Mouse (Mus musculus) layer of hippocampus, adult 11-12 months (tissue): ENCODE measurements around the gene Olfr1226.
"Not testable (repeated sequence)": the region's sequence is repeated elsewhere in the genome, so short reads cannot be mapped to it uniquely, and the experiment has no call there.

Experiments used
- DNase-seq: peaks from one replicate; pipeline ENCODE4 v3.0.0; 2022; ENCODE audit warnings: low spot score

The Olfr1226 gene

DNA sequence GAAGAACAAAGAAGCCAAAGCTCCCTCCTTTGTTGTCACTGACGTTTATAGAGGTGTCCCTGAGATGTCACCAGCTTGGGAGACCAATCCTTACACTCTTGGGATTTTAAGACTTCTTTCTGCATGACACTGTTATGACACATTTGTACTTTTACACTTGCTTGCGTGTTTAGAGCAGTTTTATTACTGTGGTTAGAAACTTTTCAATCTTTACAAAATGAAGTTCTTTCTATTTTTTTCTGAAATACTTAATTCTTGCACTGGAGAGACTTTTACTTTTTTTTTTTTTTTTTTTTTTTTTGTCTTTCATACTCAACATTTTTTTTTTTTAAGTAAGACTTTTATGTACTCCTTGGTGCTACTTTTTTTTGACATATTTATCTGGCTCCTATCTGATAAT lies at the start of gene Olfr1226:
TSS of gene Olfr1226 (minus strand) at position 101 of the 400 bp plus-strand sequence.
- DNase-seq = no peak

- DNase-seq = no peak
These were observed 3.4 kb downstream of the Olfr1226 start for GRCm38 (mm10) chr2:89196325-89196982.

DNA sequence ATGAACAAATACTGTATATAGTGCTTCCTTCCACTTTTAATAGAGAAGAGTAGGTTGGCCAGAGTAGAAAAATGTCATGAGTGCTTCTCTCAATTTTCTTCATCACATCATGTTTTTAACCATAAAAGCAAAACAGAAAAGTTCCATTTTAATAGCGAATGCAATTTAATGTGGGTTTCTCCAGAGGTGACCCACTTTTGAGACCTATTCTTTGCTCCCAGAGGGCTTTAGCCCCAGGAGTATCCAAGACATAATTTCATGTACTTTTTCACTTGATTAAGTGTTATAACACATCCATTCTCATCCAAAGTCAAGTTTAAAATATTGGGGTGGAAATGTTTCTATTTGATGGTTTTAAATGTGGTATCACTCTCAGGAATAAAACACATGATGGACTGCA lies 25.3 kb downstream of the Olfr1226 start, which contains the start of gene Olfr1225:
TSS of gene Olfr1225 (minus strand) at position 101 of the 400 bp plus-strand sequence.
- no peak for DNase-seq

- DNase-seq = not testable (repeated sequence)
These were observed 35.1 kb downstream of the Olfr1226 start for GRCm38 (mm10) chr2:89164711-89165110.

- not testable (repeated sequence) for DNase-seq
These were observed 35.9 kb downstream of the Olfr1226 start, which contains the start of gene Olfr1224-ps1 for GRCm38 (mm10) chr2:89163991-89164390. TSS of gene Olfr1224-ps1 (minus strand) at chr2:89164091.

DNA sequence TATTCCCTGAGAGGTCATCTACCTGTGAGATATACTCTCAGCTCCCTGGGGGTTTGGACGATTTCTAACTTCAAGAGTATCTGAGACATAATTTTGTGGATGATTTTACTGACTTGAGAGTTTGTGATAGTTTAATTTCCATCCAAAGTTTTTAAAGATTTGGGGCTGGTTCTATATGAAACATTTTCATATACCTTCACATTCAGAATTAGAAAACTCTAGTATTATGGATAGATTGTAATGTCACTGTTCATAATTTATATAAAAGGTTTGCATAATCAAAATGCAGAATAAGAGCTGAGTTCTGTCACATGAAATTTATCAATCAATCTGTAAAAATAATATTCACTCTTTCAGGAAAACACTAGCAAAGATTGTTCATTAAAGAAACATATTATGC lies 48.4 kb downstream of the Olfr1226 start, which contains the start of gene Olfr1223:
TSS of gene Olfr1223 (minus strand) at position 101 of the 400 bp plus-strand sequence.
- DNase-seq = no peak
